Mouse (Mus musculus): ENCODE results near the gene Sync. TPM values are rescaled to one million over a fixed set of nuclear protein-coding genes. Genes with fewer than 3 reads are reported as not detected.

The Sync gene
- polyA plus RNA-seq, 1 experiment from 2014 or later, result 0.18 TPM

- 55% methylated on average over 5 of the region's 5 CpGs for WGBS
- no peak for ATAC-seq
- Histone ChIP-seq H3K36me3 (ENCODE audit: poor library complexity, severe bottlenecking) (no peaks in the 10 kb centered on the region), H3K4me2 (no peak overlapping the region), H3K9ac (no peak overlapping the region), H3K4me3 (no peak overlapping the region), H3K9me3 (replicated peaks) (no peaks in the 10 kb centered on the region), H3K4me1 (no peaks in the 10 kb centered on the region), H3K27me3 (no peaks in the 10 kb centered on the region), H3K27ac (no peak overlapping the region)
Observed at GRCm38 (mm10) chr4:129266821-129267220, 20.6 kb upstream of the Sync start.

GRCm38 (mm10) chr4:129268698-129269097 lies 18.7 kb upstream of the Sync start:
- Histone ChIP-seq H3K9ac (no peak overlapping the region), H3K27ac (no peak overlapping the region), H3K36me3 (ENCODE audit: poor library complexity, severe bottlenecking) (no peaks in the 10 kb centered on the region), H3K9me3 (replicated peaks) (no peaks in the 10 kb centered on the region), H3K4me2 (no peak overlapping the region), H3K27me3 (no peaks in the 10 kb centered on the region), H3K4me3 (no peak overlapping the region), H3K4me1 (peaks cover 7% of the 10 kb centered on the region)
- WGBS, result 63% methylated on average over 1 of the region's 1 CpGs
- no peak for ATAC-seq

- Histone ChIP-seq H3K4me1 (peaks cover 7% of the 10 kb centered on the region), H3K9ac (no peak overlapping the region), H3K36me3 (ENCODE audit: poor library complexity, severe bottlenecking) (no peaks in the 10 kb centered on the region), H3K4me2 (no peak overlapping the region), H3K9me3 (replicated peaks) (no peaks in the 10 kb centered on the region), H3K27ac (no peak overlapping the region), H3K27me3 (no peaks in the 10 kb centered on the region), H3K4me3 (no peak overlapping the region)
- no peak for ATAC-seq
- WGBS, result 27% methylated on average over 15 of the region's 15 CpGs
Observed at GRCm38 (mm10) chr4:129271991-129272755, 15.2 kb upstream of the Sync start.

- H3K9ac ChIP-seq, result no peak overlapping the region
- ATAC-seq, result no peak
- peaks cover 7% of the 10 kb centered on the region for H3K4me1 ChIP-seq
- no peaks in the 10 kb centered on the region for H3K9me3 ChIP-seq (replicated peaks)
- no peak overlapping the region for H3K27ac ChIP-seq
- no peaks in the 10 kb centered on the region for H3K36me3 ChIP-seq (ENCODE audit: poor library complexity, severe bottlenecking)
- no peaks in the 10 kb centered on the region for H3K27me3 ChIP-seq
- no peak overlapping the region for H3K4me2 ChIP-seq
- no peak overlapping the region for H3K4me3 ChIP-seq
- 23% methylated on average over 5 of the region's 5 CpGs for WGBS
Observed at GRCm38 (mm10) chr4:129272756-129273046, 14.7 kb upstream of the Sync start.

GRCm38 (mm10) chr4:129276453-129276865 lies 11.0 kb upstream of the Sync start:
- H3K4me1 ChIP-seq, result peaks cover 7% of the 10 kb centered on the region
- no peak overlapping the region for H3K4me3 ChIP-seq
- no peak overlapping the region for H3K9ac ChIP-seq
- 0 out of 2 replicates have a peak overlapping the region, but pooled peaks have one; percentile 10 for H3K4me2 ChIP-seq
- no peak overlapping the region for H3K27ac ChIP-seq
- no peaks in the 10 kb centered on the region for H3K27me3 ChIP-seq
- no peaks in the 10 kb centered on the region for H3K9me3 ChIP-seq (replicated peaks)
- no peaks in the 10 kb centered on the region for H3K36me3 ChIP-seq (ENCODE audit: poor library complexity, severe bottlenecking)
- WGBS, result under 1% methylated on average over 18 of the region's 18 CpGs
- ATAC-seq, result peak; percentile 58; the same call in 1 of the 2 replicates

GRCm38 (mm10) chr4:129282786-129283185 lies 4.6 kb upstream of the Sync start:
- peaks cover 17% of the 10 kb centered on the region for H3K4me1 ChIP-seq
- H3K27me3 ChIP-seq, result peaks cover 18% of the 10 kb centered on the region
- no peak overlapping the region for H3K27ac ChIP-seq
- no peak overlapping the region for H3K9ac ChIP-seq
- no peak overlapping the region for H3K4me2 ChIP-seq
- no peak overlapping the region for H3K4me3 ChIP-seq
- no peak for ATAC-seq
- H3K9me3 ChIP-seq (replicated peaks), result no peaks in the 10 kb centered on the region
- 83% methylated on average over 5 of the region's 5 CpGs for WGBS
- H3K36me3 ChIP-seq (ENCODE audit: poor library complexity, severe bottlenecking), result no peaks in the 10 kb centered on the region

GRCm38 (mm10) chr4:129283226-129283625 lies 4.2 kb upstream of the Sync start:
- Histone ChIP-seq H3K36me3 (ENCODE audit: poor library complexity, severe bottlenecking) (no peaks in the 10 kb centered on the region), H3K27ac (no peak overlapping the region), H3K27me3 (peaks cover 20% of the 10 kb centered on the region), H3K4me3 (no peak overlapping the region), H3K9ac (no peak overlapping the region), H3K4me2 (no peak overlapping the region), H3K4me1 (peaks cover 18% of the 10 kb centered on the region), H3K9me3 (replicated peaks) (no peaks in the 10 kb centered on the region)
- no peak for ATAC-seq
- WGBS, result 88% methylated on average over 5 of the region's 5 CpGs

GRCm38 (mm10) chr4:129284685-129285084 lies 2.7 kb upstream of the Sync start:
- WGBS, result 85% methylated on average over 2 of the region's 2 CpGs
- Histone ChIP-seq H3K4me2 (no peak overlapping the region), H3K9me3 (replicated peaks) (no peaks in the 10 kb centered on the region), H3K27ac (no peak overlapping the region), H3K36me3 (ENCODE audit: poor library complexity, severe bottlenecking) (no peaks in the 10 kb centered on the region), H3K4me3 (no peak overlapping the region), H3K27me3 (peaks cover 24% of the 10 kb centered on the region), H3K9ac (no peak overlapping the region), H3K4me1 (peaks cover 18% of the 10 kb centered on the region)
- ATAC-seq, result no peak

- H3K9ac ChIP-seq, result no peak overlapping the region
- no peaks in the 10 kb centered on the region for H3K9me3 ChIP-seq (replicated peaks)
- 0 out of 2 replicates have a peak overlapping the region, but pooled peaks have one; percentile 47 for H3K4me3 ChIP-seq
- 63% methylated on average over 5 of the region's 5 CpGs for WGBS
- H3K4me1 ChIP-seq, result peaks cover 18% of the 10 kb centered on the region
- no peaks in the 10 kb centered on the region for H3K36me3 ChIP-seq (ENCODE audit: poor library complexity, severe bottlenecking)
- ATAC-seq, result no peak
- H3K4me2 ChIP-seq, result peak overlapping the region; percentile 89
- peaks cover 24% of the 10 kb centered on the region for H3K27me3 ChIP-seq
- no peak overlapping the region for H3K27ac ChIP-seq
Observed at GRCm38 (mm10) chr4:129286001-129286682, 1.3 kb upstream of the Sync start.

GRCm38 (mm10) chr4:129286683-129287471 lies 540 bp upstream of the Sync start:
- Histone ChIP-seq H3K4me2 (peak overlapping the region; percentile 89), H3K36me3 (ENCODE audit: poor library complexity, severe bottlenecking) (no peaks in the 10 kb centered on the region), H3K27me3 (peaks cover 24% of the 10 kb centered on the region), H3K4me1 (peaks cover 18% of the 10 kb centered on the region), H3K9ac (peak overlapping the region; percentile 64), H3K4me3 (peak overlapping the region; percentile 47), H3K9me3 (replicated peaks) (no peaks in the 10 kb centered on the region), H3K27ac (no peak overlapping the region)
- peak; percentile 24; the same call in 1 of the 2 replicates for ATAC-seq
- 2% methylated on average over 27 of the region's 28 CpGs for WGBS

GRCm38 (mm10) chr4:129288067-129288466 lies 650 bp downstream of the Sync start:
- ATAC-seq, result no peak
- no peak overlapping the region for H3K9ac ChIP-seq
- H3K4me2 ChIP-seq, result peak overlapping the region; percentile 89

GRCm38 (mm10) chr4:129289671-129290070 lies 2.3 kb downstream of the Sync start:
- Histone ChIP-seq H3K27ac (no peak overlapping the region), H3K36me3 (ENCODE audit: poor library complexity, severe bottlenecking) (no peaks in the 10 kb centered on the region), H3K4me3 (no peak overlapping the region), H3K4me1 (peaks cover 18% of the 10 kb centered on the region), H3K9me3 (replicated peaks) (no peaks in the 10 kb centered on the region), H3K4me2 (no peak overlapping the region), H3K9ac (no peak overlapping the region), H3K27me3 (peaks cover 29% of the 10 kb centered on the region)
- ATAC-seq, result no peak
- WGBS, result 85% methylated on average over 8 of the region's 8 CpGs

More at GRCm38 (mm10) chr4:129288067-129288466, 650 bp downstream of the Sync start:
- WGBS, result 34% methylated on average over 3 of the region's 3 CpGs
- peaks cover 18% of the 10 kb centered on the region for H3K4me1 ChIP-seq
- no peak overlapping the region; the same call in 1 of the 2 replicates for H3K4me3 ChIP-seq
- H3K27me3 ChIP-seq, result peaks cover 24% of the 10 kb centered on the region
- H3K27ac ChIP-seq, result no peak overlapping the region
- no peaks in the 10 kb centered on the region for H3K9me3 ChIP-seq (replicated peaks)
- no peaks in the 10 kb centered on the region for H3K36me3 ChIP-seq (ENCODE audit: poor library complexity, severe bottlenecking)
